Mouse (Mus musculus) heart, adult 2 months (tissue): ENCODE measurements around the gene 6330409D20Rik. TPM values are rescaled to one million over a fixed set of nuclear protein-coding genes. Genes with fewer than 3 reads are reported as not detected.

Source experiments
- DNase-seq, 2 experiments: peaks; one replicate each; pipeline ENCODE4 v3.0.0; 2021
- H3K27ac ChIP-seq: fragments of 200-600 bp; 2 replicates; pipeline ENCODE4 v1.8.1; 2022
- H3K27me3 ChIP-seq: fragments of 200-500 bp; 2 replicates; pipeline ENCODE4 v1.6.1; 2012; ENCODE audit warnings: mild to moderate bottlenecking, low read length, inconsistent platforms, mixed read lengths; ENCODE audit not compliant: control insufficient read depth, insufficient read depth
- H3K36me3 ChIP-seq: fragments of 200-500 bp; 2 replicates; pipeline ENCODE4 v1.6.1; 2012; ENCODE audit warnings: low read length, inconsistent platforms; ENCODE audit not compliant: control insufficient read depth, insufficient read depth
- H3K4me1 ChIP-seq: fragments of 200-500 bp; 2 replicates; pipeline ENCODE4 v1.6.1; 2011; ENCODE audit warnings: low read length; ENCODE audit not compliant: control insufficient read depth, insufficient read depth
- H3K4me3 ChIP-seq: fragments of 200-600 bp; 2 replicates; pipeline ENCODE4 v1.8.1; 2022
- H3K79me2 ChIP-seq: fragments of 200-500 bp; replicated peaks from 2 replicates; pipeline ENCODE4 v1.6.1; 2012; ENCODE audit warnings: mild to moderate bottlenecking, inconsistent platforms, low read length, moderate library complexity, mixed read lengths; ENCODE audit not compliant: control insufficient read depth, insufficient read depth
- H3K9ac ChIP-seq: fragments of 200-500 bp; 2 replicates; pipeline ENCODE4 v1.6.1; 2012; ENCODE audit warnings: low read depth, mild to moderate bottlenecking, control low read depth, inconsistent platforms, low read length, mixed read lengths
- CTCF ChIP-seq: fragments of 200-600 bp; IDR thresholded peaks from 2 replicates; pipeline ENCODE4 v1.8.1; 2022; ENCODE audit warnings: antibody characterized with exemption, mild to moderate bottlenecking, moderate library complexity
- EP300 ChIP-seq: fragments of 200-500 bp; IDR thresholded peaks from 2 replicates; pipeline ENCODE4 v1.6.1; 2011; ENCODE audit warnings: low read depth, low read length, control low read depth; ENCODE audit not compliant: insufficient read depth
- POLR2A ChIP-seq: fragments of 200-500 bp; IDR thresholded peaks from 2 replicates; pipeline ENCODE4 v1.6.1; 2011; ENCODE audit warnings: mild to moderate bottlenecking, low read depth, low read length, control low read depth; ENCODE audit not compliant: insufficient read depth
- WGBS: fragments of 180-500 bp; shearing (Covaris S2); methylation state at CpG from one replicate; pipeline ENCODE4 v1.1.7; 2018; 5-methylcytosine and 5-hydroxymethylcytosine counted together
- intact Hi-C: fragments of 180-260 bp; cut with DNase I; formaldehyde crosslinking; loops from one replicate; pipeline ENCODE4 v1.15.1; 2025
- long read RNA-seq: library from polyadenylated mRNA; stranded (forward); transcript quantifications from one replicate; pipeline ENCODE4 v2.0.0, GENCODE M21; 2021
- polyA plus RNA-seq: library from polyadenylated mRNA; depleted of rRNA; stranded (reverse); fragments of >200 nt; gene quantifications from 2 replicates; pipeline ENCODE4 v1.2.3, GENCODE M21; 2012; rRNA removed
- total RNA-seq, 2 experiments: library from RNA; stranded (reverse); gene quantifications; 2 replicates each; pipeline ENCODE4 v1.2.3; 2021

The 6330409D20Rik gene
- total RNA-seq (not detected), polyA plus RNA-seq (not detected in 2 replicates)
- long read RNA-seq, partial matches to known transcripts: 0 of 1 reads
- long read RNA-seq, other reads (novel, unspliced or antisense): 1 of 1 reads

- Histone ChIP-seq H3K4me1 (peaks cover 7% of the 10 kb centered on the region), H3K79me2 (peaks cover 5% of the 10 kb centered on the region), H3K36me3 (peaks cover 6% of the 10 kb centered on the region; the same call in 1 of the 2 replicates), H3K27me3 (peaks cover 2% of the 10 kb centered on the region; the same call in 1 of the 2 replicates), H3K4me3 (peak within 1 kb of the TSS; percentile 46), H3K9ac (peak within 1 kb of the TSS; percentile 52), H3K27ac (peak within 1 kb of the TSS; percentile 38)
- no peak for DNase-seq
- 24% methylated on average over 11 of the region's 11 CpGs for WGBS
- intact Hi-C loops: loop anchor here (2.0 kb wide), 1 partner anchor 14 kb away; no protein-coding TSS in a partner anchor
- no peak for TF ChIP-seq CTCF
- TF ChIP-seq POLR2A: no peak
- no peak for TF ChIP-seq EP300
Measured at GRCm38 (mm10) chr2:32740916-32741272, at the start of gene 6330409D20Rik. 6330409D20Rik (minus strand) TSS chr2:32741016.

GRCm38 (mm10) chr2:32788581-32788980 lies 47.8 kb upstream of the 6330409D20Rik start:
- Histone ChIP-seq H3K9ac (no peak overlapping the region), H3K4me1 (peaks cover 3% of the 10 kb centered on the region), H3K27ac (no peak overlapping the region), H3K4me3 (no peak overlapping the region), H3K27me3 (no peaks in the 10 kb centered on the region), H3K36me3 (no peaks in the 10 kb centered on the region), H3K79me2 (no peaks in the 10 kb centered on the region)
- no peak for DNase-seq
- WGBS: 60% methylated on average over 2 of the region's 2 CpGs
- intact Hi-C loops: loop anchor here (5.0 kb wide), 1 partner anchor 139 kb away; no protein-coding TSS in a partner anchor
- TF ChIP-seq EP300 (no peak), CTCF (no peak)

DNA sequence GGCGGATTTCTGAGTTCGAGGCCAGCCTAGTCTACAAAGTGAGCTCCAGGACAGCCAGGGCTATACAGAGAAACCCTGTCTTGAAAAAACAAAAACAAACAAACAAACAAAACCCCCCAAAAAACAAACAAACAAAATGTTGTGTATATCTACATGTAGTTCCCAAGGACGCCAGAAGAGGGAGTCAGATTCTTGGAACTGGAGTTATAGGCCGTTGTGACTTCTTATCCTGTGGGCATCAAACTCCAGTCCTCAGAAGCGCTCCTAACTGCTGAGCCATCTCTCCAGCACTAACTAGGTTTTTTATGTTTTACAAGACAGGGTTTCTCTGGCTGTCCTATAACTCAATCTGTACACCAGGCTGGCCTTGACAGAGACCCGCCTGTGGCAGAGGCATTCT lies 46.4 kb upstream of the 6330409D20Rik start:
- H3K9ac ChIP-seq: no peak overlapping the region
- DNase-seq: no peak
- no peak overlapping the region for H3K27ac ChIP-seq
- H3K79me2 ChIP-seq: no peaks in the 10 kb centered on the region
- 52% methylated on average over 6 of the region's 6 CpGs for WGBS
- no peak for TF ChIP-seq EP300
- peak; percentile 72 for TF ChIP-seq CTCF
- H3K4me1 ChIP-seq: peaks cover 3% of the 10 kb centered on the region
- no peak overlapping the region for H3K4me3 ChIP-seq
- intact Hi-C loops: loop anchor here (5.0 kb wide), 1 partner anchor 140 kb away; no protein-coding TSS in a partner anchor
- no peaks in the 10 kb centered on the region for H3K36me3 ChIP-seq
- no peaks in the 10 kb centered on the region for H3K27me3 ChIP-seq

DNA sequence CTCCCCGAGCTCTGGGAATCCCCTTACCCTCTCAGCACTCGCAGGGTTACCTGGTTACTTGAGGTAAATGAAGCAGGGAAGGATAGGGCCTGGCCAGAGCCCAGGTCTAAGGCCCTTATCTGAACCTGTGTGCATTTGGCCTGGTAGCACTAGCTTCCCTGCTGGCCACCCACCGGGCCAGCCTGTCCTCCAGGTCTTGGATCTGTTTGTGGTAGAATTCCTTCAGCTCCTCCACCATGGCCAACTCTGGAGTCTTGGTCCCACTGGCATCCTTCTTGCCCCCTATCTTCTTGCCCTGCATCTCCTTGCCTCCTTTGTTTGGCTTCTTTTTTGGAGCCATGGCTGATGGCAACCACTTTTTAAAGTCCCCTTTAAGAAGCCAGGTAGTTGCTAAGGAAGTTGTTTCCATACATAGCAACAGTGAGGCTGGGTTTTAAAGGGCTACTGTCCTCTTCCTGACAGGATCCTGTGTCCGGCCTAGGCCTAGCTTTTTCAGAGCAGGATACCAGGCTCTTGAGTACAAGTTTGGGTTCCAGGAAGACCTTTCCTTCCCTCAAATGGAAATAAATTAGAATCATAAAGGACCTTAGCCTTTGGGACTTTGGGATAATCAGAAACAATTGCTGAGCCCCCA lies 43.3 kb upstream of the 6330409D20Rik start, which contains the start of gene Cfap157:
Gene Cfap157 (minus strand): TSS at position 381 of the 634 bp plus-strand sequence.
- no peak within 1 kb of the TSS for H3K4me3 ChIP-seq
- 38% methylated on average over 4 of the region's 4 CpGs for WGBS
- peaks cover 3% of the 10 kb centered on the region for H3K4me1 ChIP-seq
- TF ChIP-seq EP300 (no peak), CTCF (no peak), POLR2A (no peak)
- H3K27ac ChIP-seq: peak within 1 kb of the TSS; percentile 24; the same call in 1 of the 2 replicates
- intact Hi-C loops: no loop called here
- H3K36me3 ChIP-seq: no peaks in the 10 kb centered on the region
- H3K79me2 ChIP-seq: no peaks in the 10 kb centered on the region
- peak in 1 of 2 experiments; percentile 34 for DNase-seq
- no peaks in the 10 kb centered on the region for H3K27me3 ChIP-seq
- peak within 1 kb of the TSS; percentile 21; the same call in 1 of the 2 replicates for H3K9ac ChIP-seq

GRCm38 (mm10) chr2:32781710-32782109 lies 40.9 kb upstream of the 6330409D20Rik start:
- Histone ChIP-seq H3K4me3 (no peak overlapping the region), H3K36me3 (no peaks in the 10 kb centered on the region), H3K27ac (no peak overlapping the region), H3K4me1 (peaks cover 3% of the 10 kb centered on the region), H3K79me2 (no peaks in the 10 kb centered on the region), H3K9ac (no peak overlapping the region), H3K27me3 (no peaks in the 10 kb centered on the region)
- intact Hi-C loops: no loop called here
- TF ChIP-seq CTCF: no peak
- TF ChIP-seq POLR2A: no peak
- no peak for TF ChIP-seq EP300
- WGBS: 74% methylated on average over 6 of the region's 6 CpGs
- no peak for DNase-seq

DNA sequence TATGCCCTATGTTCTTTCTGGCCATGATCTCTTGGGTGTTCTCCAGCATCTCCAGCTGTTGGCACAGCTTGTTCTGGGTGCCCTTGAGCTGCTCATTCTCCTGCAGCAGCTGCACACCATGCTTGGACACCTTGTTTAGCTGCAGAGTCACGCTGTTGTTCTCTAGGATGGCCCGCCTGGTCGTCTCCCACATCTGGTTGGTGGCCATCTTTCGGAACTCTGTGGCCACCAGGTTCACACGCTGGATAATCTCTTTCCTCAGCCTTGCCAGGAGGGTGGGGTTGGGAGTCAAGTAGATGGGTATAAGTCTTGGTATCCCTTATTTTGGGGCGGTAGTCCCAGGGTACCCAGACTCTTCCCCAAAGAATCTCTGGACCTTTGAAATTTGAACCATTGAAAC lies 38.9 kb upstream of the 6330409D20Rik start:
- Histone ChIP-seq H3K79me2 (no peaks in the 10 kb centered on the region), H3K4me3 (no peak overlapping the region), H3K9ac (no peak overlapping the region), H3K27me3 (no peaks in the 10 kb centered on the region), H3K4me1 (peaks cover 3% of the 10 kb centered on the region), H3K36me3 (no peaks in the 10 kb centered on the region), H3K27ac (no peak overlapping the region)
- intact Hi-C loops: loop anchor here (1.0 kb wide), 1 partner anchor 75 kb away; no protein-coding TSS in a partner anchor
- no peak for DNase-seq
- 89% methylated on average over 6 of the region's 6 CpGs for WGBS
- TF ChIP-seq EP300 (no peak), POLR2A (no peak), CTCF (no peak)
